Mouse (Mus musculus) neutrophil, adult 5-6 weeks (primary cell): ENCODE results near the gene Tomm7. TPM values are rescaled to one million over a fixed set of nuclear protein-coding genes. Genes with fewer than 3 reads are reported as not detected.
"Not testable (repeated sequence)": the region's sequence is repeated elsewhere in the genome, so short reads cannot be mapped to it uniquely, and the experiment has no call there.

Experiments
- ATAC-seq: fragments of 151-379, 151-347 bp; 2 replicates; pipeline ENCODE4 v1.8.0; 2017; ENCODE audit warnings: mild to moderate bottlenecking, moderate TSS enrichment; ENCODE audit not compliant: insufficient number of reproducible peaks, poor library complexity, low FRiP score, severe bottlenecking; ENCODE audit errors: extremely low read depth
- total RNA-seq: library from RNA; stranded (forward); fragments of 200-1000 nt; gene quantifications from 2 replicates; pipeline ENCODE4 v1.2.3, GENCODE M21; 2017

Tomm7 gene
- total RNA-seq, 1 experiment from 2014 or later, result 85.4 TPM

- ATAC-seq, result no peak
These were observed 12.2 kb upstream of the Tomm7 start for GRCm38 (mm10) chr5:23856164-23856563.

- no peak for ATAC-seq
These were observed 11.5 kb upstream of the Tomm7 start for GRCm38 (mm10) chr5:23855484-23855883.

GRCm38 (mm10) chr5:23852916-23853315, 9.0 kb upstream of the Tomm7 start:
- ATAC-seq, result not testable (repeated sequence)

- not testable (repeated sequence) for ATAC-seq
These were observed 7.2 kb upstream of the Tomm7 start for GRCm38 (mm10) chr5:23851160-23851555.

- ATAC-seq, result peak; percentile 92
These were observed 6.6 kb upstream of the Tomm7 start for GRCm38 (mm10) chr5:23850345-23851159.

- ATAC-seq, result no peak
These were observed 1.2 kb upstream of the Tomm7 start for GRCm38 (mm10) chr5:23845141-23845540.

- ATAC-seq, result no peak
These were observed 525 bp upstream of the Tomm7 start for GRCm38 (mm10) chr5:23844531-23844841.

GRCm38 (mm10) chr5:23838158-23838557, 5.8 kb downstream of the Tomm7 start:
- no peak for ATAC-seq

GRCm38 (mm10) chr5:23835691-23836090, 8.3 kb downstream of the Tomm7 start:
- not testable (repeated sequence) for ATAC-seq

- ATAC-seq, result no peak
These were observed 12.8 kb downstream of the Tomm7 start for GRCm38 (mm10) chr5:23830897-23831752.

- ATAC-seq, result peak; percentile 80
These were observed 17.5 kb downstream of the Tomm7 start for GRCm38 (mm10) chr5:23826321-23827004.

GRCm38 (mm10) chr5:23824171-23824733, 19.7 kb downstream of the Tomm7 start:
- no peak for ATAC-seq

GRCm38 (mm10) chr5:23822306-23822705, 21.7 kb downstream of the Tomm7 start:
- ATAC-seq, result no peak

- no peak for ATAC-seq
These were observed 27.3 kb downstream of the Tomm7 start for GRCm38 (mm10) chr5:23816681-23817080.

- no peak for ATAC-seq
These were observed 29.1 kb downstream of the Tomm7 start for GRCm38 (mm10) chr5:23814841-23815240.

GRCm38 (mm10) chr5:23792726-23793125, 51.2 kb downstream of the Tomm7 start:
- ATAC-seq, result no peak

- ATAC-seq, result no peak
These were observed 54.8 kb downstream of the Tomm7 start for GRCm38 (mm10) chr5:23789078-23789612.
